Mouse (Mus musculus): ENCODE measurements at regions not wholly inside any gene's neighbourhood (a gene's known extent, or its start where the extent isn't known, plus 50 kb on each side); places are given as distances from the start of the nearest gene placed in this dataset.

GRCm38 (mm10) chr1:125307223-125307622 lies 128.3 kb downstream of the Actr3 start:
- DNase-seq: no peak

DNA sequence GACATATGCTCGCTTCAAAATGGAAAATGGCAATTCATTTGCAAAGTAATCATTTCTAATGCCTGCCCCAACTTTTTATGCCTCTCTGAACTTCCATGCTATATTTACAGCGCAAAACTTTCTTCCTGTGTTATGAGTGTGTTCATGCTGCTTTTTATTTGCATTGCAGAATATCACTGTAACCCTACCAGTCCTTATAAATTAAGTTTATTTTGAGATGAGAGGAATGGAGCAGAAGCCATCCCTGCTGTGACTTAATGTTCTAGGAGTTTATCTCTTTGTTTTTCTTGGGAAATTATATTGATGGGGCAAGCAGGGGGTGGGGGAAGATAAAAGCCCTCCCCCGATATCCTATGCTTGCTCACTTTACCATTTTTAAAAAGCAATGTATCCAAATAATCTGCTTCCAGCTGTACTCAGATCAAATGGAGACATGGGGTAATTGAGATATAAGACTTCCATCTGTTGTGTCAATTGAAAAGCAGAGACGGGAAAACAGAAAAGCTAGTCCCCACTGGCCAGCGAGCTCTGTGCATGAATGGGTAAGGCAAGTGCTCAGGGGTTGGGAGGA lies 136.9 kb downstream of the Actr3 start:
- no peak for DNase-seq

GRCm38 (mm10) chr1:125295646-125296045 lies 139.9 kb downstream of the Actr3 start:
- no peak for DNase-seq

- no peak for DNase-seq
Observed at GRCm38 (mm10) chr1:125290320-125291021, 145.1 kb downstream of the Actr3 start.

DNA sequence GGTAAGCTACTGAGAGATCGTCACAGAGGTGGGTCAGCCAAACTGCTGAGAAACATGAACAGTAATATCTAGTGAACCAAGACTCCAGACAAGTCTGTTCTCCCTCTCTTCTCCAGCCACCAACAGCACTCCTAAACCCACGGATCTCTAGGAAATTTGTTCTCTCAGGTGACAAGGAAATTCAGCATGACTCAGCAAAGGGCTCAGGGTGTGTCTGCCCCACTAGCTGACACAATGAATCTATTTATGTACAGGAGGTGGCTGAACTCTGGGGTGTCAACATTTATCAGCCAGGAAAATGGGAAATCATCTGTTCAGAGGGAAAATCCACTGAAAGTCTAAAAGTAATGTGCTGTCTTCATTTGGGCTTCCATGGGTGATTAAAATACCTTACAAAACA lies 149.2 kb downstream of the Actr3 start:
- no peak for DNase-seq

GRCm38 (mm10) chr1:125284693-125285092 lies 150.8 kb downstream of the Actr3 start:
- DNase-seq: no peak

- no peak for DNase-seq
Observed at GRCm38 (mm10) chr1:125273752-125274151, 161.8 kb downstream of the Actr3 start.

GRCm38 (mm10) chr1:125263684-125264083 lies 171.8 kb downstream of the Actr3 start:
- no peak for DNase-seq

DNA sequence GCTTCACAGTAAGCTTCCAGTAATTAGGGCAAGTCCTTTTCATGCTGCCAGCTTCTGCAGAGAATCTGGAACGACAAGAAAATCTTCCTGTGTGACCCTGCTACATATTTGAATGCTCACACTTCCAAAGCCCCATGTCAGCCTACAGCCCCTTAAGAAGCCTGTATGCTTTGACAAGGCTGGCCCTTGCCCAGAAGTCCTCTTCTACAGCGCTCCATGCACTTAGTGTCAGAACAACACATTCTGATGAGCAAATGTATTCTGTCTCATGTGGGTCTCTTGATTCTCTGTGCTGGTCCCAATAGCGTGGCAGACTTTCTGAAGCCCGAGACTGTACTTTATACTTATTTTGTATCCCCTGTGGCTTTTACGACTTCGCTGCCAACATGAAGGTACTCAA lies 172.5 kb downstream of the Actr3 start:
- DNase-seq: no peak

DNA sequence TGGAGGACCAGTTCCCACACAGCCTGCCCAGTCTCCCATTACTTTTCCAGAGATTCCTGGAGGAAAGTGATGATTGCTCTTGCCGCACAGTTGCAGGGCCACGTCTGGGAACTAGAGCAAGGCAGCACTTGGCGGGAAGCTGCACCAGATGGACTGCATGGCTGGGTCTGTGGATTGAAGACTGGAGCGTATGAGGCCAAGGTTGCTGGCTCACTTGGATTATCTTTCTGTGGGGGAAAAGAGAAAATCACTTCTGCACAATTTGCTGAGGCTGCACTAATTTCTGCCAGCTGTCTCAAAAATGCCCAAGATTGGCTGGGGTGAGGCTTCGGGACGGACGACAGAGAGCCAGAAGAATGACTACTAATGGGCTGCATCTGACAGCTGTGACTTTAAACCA lies 193.2 kb downstream of the Actr3 start:
- no peak for DNase-seq

- no peak for DNase-seq
Observed at GRCm38 (mm10) chr1:125241717-125242116, 193.8 kb downstream of the Actr3 start.

DNA sequence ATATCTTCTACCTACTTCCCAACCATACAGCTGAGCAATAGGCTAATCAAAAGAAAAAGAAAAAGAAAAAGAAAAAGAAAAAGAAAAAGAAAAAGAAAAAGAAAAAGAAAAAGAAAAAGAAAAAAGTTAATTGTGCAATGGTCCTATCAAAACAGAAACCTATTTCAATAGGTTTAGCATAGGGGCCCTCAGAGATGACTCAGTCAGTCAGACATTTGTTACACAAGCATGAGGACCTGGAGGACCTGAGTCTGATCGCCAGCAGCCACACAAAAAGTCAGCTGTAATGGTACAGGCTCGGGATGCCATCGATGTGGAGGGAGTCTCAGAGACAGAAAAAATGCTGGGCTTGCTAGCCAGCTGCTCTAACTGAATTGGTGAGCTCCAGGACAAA lies 197.9 kb downstream of the Actr3 start:
- DNase-seq: no peak

GRCm38 (mm10) chr1:125236948-125237594 lies 198.5 kb downstream of the Actr3 start:
- DNase-seq: no peak

- no peak for DNase-seq
Observed at GRCm38 (mm10) chr1:125234747-125235146, 200.8 kb downstream of the Actr3 start.

GRCm38 (mm10) chr1:125223370-125223769 lies 212.2 kb downstream of the Actr3 start:
- DNase-seq: no peak

DNA sequence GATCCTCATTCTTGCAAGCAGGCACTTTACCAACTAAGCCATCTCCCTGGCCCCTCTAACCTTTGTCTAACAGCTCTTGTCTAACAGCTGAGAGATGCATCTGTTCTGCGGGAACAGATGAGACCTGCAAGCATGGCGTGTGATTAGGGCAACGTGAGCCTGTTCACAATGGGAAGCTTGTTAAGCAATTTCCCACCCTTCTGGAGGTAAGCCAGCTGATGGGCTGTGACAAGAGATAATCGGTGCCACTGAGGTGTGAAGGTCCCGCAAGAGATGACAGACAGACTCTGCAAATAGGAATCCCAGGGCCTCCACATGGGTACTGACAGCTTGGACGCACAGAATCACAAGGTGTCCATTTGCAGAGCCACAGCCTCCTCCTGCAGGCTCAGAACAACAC lies 219.3 kb downstream of the Actr3 start:
- no peak for DNase-seq

- DNase-seq: no peak
Observed at GRCm38 (mm10) chr1:125187091-125187490, 248.4 kb downstream of the Actr3 start.

GRCm38 (mm10) chr1:125176124-125176937 lies 259.2 kb downstream of the Actr3 start:
- DNase-seq: no peak

- DNase-seq: no peak
Observed at GRCm38 (mm10) chr1:125174725-125175124, 260.8 kb downstream of the Actr3 start.

GRCm38 (mm10) chr1:125172474-125172873 lies 263.1 kb downstream of the Actr3 start:
- DNase-seq: no peak

DNA sequence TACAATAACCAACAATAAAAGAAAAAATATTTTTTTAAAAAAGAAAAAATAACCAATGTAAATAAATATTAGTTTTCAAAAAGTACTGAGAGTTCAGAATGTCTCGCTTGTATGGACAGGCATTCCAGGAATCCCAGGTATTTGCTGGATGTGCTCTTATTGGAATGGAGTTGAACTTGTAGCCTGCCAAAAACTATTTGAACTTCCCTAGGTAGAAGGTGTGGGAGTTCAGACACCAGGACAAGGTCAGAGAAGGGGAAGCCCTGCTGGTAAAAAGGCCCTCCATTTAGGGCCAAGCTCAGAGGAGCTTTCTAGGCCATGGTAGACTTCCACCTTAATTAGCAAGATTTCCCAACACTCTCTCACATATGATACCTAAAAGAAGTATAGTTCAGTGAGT lies 270.3 kb downstream of the Actr3 start:
- no peak for DNase-seq

DNA sequence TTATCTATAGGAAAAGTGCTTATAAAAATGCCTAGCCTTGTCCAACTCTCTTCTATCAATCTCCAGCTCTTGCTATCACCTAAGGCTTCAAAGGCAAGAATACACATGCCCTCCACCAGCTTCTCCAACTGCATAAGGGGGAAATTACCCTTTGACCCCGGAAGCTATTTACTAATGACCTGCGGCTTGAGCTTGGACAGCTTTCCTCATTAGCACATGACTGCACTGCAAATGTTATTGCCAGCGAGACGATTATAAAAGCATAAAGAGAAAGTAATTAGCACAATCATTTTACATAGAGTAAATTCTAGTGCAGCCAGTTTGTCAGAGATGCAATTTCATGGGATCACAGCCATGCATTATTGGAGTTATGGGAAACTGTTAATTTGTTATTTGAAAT lies 277.0 kb downstream of the Actr3 start:
- no peak for DNase-seq

DNA sequence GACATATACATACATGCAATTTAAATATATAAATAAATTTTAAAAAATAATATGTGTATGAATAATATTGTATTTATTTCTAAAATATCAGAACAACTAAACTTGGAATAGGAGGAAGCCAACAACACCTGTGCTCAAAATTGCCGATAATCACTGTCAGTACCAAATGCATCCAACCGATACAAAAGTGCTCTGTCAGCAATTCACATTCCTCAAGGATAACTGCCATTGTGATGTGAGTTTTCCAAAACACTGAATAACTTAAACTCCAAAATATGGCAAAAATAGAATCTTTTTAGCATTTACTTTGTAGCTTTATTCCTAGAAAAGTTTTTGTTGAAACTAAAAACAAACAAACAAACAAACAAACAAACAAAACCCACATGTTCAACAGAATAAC lies 279.4 kb downstream of the Actr3 start:
- no peak for DNase-seq

DNA sequence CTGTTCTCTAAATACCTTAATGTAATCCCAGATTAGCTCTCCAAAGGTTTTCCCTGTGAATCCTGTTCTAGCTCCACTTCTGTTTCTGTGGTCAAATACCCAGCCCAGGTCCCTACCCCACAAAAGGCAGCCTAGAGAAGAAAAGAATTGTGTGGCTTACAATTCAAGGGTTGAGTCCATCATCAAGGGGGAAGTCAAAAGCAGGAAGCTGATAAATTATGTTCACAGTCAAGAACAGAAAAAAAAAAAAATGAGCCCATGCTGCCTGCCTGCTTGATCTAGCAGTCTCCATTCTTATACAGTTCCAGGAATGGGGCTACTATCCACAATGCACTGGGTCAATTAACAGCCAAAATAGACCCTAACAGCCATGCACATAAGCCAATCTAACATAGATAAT lies 285.7 kb downstream of the Actr3 start:
- DNase-seq: no peak

All from spleen, adult 18-20 months (tissue).